Mouse (Mus musculus): ENCODE measurements around the gene Sprr2a1. TPM values are rescaled to one million over a fixed set of nuclear protein-coding genes. Genes with fewer than 3 reads are reported as not detected.
"Not testable (repeated sequence)": the region's sequence is repeated elsewhere in the genome, so short reads cannot be mapped to it uniquely, and the experiment has no call there.

The Sprr2a1 gene
- polyA plus RNA-seq, 1 experiment from 2014 or later: not detected

- not testable (repeated sequence) for DNase-seq (ENCODE audit: low spot score); H3K4me1 ChIP-seq; H3K27me3 ChIP-seq (ENCODE audit: low read depth, poor library complexity, severe bottlenecking); H3K4me3 ChIP-seq; H3K36me3 ChIP-seq; H3K9me3 ChIP-seq (replicated peaks); H3K27ac ChIP-seq (replicated peaks)
These were observed 29.2 kb downstream of the Sprr2a1 start for GRCm38 (mm10) chr3:92244833-92245232.

- not testable (repeated sequence) for DNase-seq (ENCODE audit: low spot score); H3K36me3 ChIP-seq; H3K9me3 ChIP-seq (replicated peaks); H3K27me3 ChIP-seq (ENCODE audit: low read depth, poor library complexity, severe bottlenecking); H3K4me3 ChIP-seq; H3K27ac ChIP-seq (replicated peaks); H3K4me1 ChIP-seq
- no CpG with 5 or more reads among the region's 10 CpGs for WGBS
These were observed 30.6 kb downstream of the Sprr2a1 start for GRCm38 (mm10) chr3:92246245-92246644.

- not testable (repeated sequence) for H3K4me3 ChIP-seq; DNase-seq (ENCODE audit: low spot score); H3K4me1 ChIP-seq; H3K9me3 ChIP-seq (replicated peaks); H3K27ac ChIP-seq (replicated peaks); H3K27me3 ChIP-seq (ENCODE audit: low read depth, poor library complexity, severe bottlenecking); H3K36me3 ChIP-seq
These were observed 32.9 kb downstream of the Sprr2a1 start for GRCm38 (mm10) chr3:92248494-92248893.

- H3K4me1 ChIP-seq; H3K27me3 ChIP-seq (ENCODE audit: low read depth, poor library complexity, severe bottlenecking); H3K9me3 ChIP-seq (replicated peaks); H3K36me3 ChIP-seq; H3K27ac ChIP-seq (replicated peaks); H3K4me3 ChIP-seq; DNase-seq (ENCODE audit: low spot score): not testable (repeated sequence)
- 94% methylated on average over 2 of the region's 2 CpGs for WGBS
These were observed 34.9 kb downstream of the Sprr2a1 start for GRCm38 (mm10) chr3:92250450-92250849.

GRCm38 (mm10) chr3:92253860-92254259 is 38.3 kb downstream of the Sprr2a1 start:
- WGBS: no CpG with 5 or more reads among the region's 8 CpGs
- not testable (repeated sequence) for H3K4me3 ChIP-seq; H3K27ac ChIP-seq (replicated peaks); H3K9me3 ChIP-seq (replicated peaks); H3K4me1 ChIP-seq; H3K36me3 ChIP-seq; DNase-seq (ENCODE audit: low spot score); H3K27me3 ChIP-seq (ENCODE audit: low read depth, poor library complexity, severe bottlenecking)

GRCm38 (mm10) chr3:92258526-92258925 is 42.9 kb downstream of the Sprr2a1 start:
- not testable (repeated sequence) for H3K27ac ChIP-seq (replicated peaks); H3K4me3 ChIP-seq; DNase-seq (ENCODE audit: low spot score)

GRCm38 (mm10) chr3:92263462-92263861 is 47.9 kb downstream of the Sprr2a1 start:
- H3K4me1 ChIP-seq; H3K27me3 ChIP-seq (ENCODE audit: low read depth, poor library complexity, severe bottlenecking); H3K9me3 ChIP-seq (replicated peaks); DNase-seq (ENCODE audit: low spot score); H3K4me3 ChIP-seq; H3K36me3 ChIP-seq; H3K27ac ChIP-seq (replicated peaks): not testable (repeated sequence)
- WGBS: no CpG with 5 or more reads among the region's 2 CpGs

More at GRCm38 (mm10) chr3:92258526-92258925, 42.9 kb downstream of the Sprr2a1 start:
- H3K27me3 ChIP-seq (ENCODE audit: low read depth, poor library complexity, severe bottlenecking); H3K4me1 ChIP-seq; H3K36me3 ChIP-seq; H3K9me3 ChIP-seq (replicated peaks): not testable (repeated sequence)

Other genes starting within 250 kb of the Sprr2a1 start
- not detected in 2 replicates for gene Pglyrp3, start 201.2 kb upstream of the Sprr2a1 start, polyA plus RNA-seq (2016; fragmentation: Nextera tagmentation; extraction: Ambion mirVana)
- gene Lor, start 132.7 kb upstream of the Sprr2a1 start, polyA plus RNA-seq (2016; fragmentation: Nextera tagmentation; extraction: Ambion mirVana): 0.46 and 0.77 TPM in 2 replicates
- not detected in 2 replicates for gene Prr9, start 91.9 kb upstream of the Sprr2a1 start, polyA plus RNA-seq (2016; fragmentation: Nextera tagmentation; extraction: Ambion mirVana)
- not detected in 2 replicates for gene Lelp1, start 73.1 kb upstream of the Sprr2a1 start, polyA plus RNA-seq (2016; fragmentation: Nextera tagmentation; extraction: Ambion mirVana)
- not detected in 2 replicates for gene Sprr2a2, start 121 bp downstream of the Sprr2a1 start, polyA plus RNA-seq (2016; fragmentation: Nextera tagmentation; extraction: Ambion mirVana)
- gene Sprr2a3, start 69.6 kb downstream of the Sprr2a1 start, polyA plus RNA-seq (2016; fragmentation: Nextera tagmentation; extraction: Ambion mirVana): not detected in 2 replicates
- gene Sprr2b, start 100.8 kb downstream of the Sprr2a1 start, polyA plus RNA-seq (2016; fragmentation: Nextera tagmentation; extraction: Ambion mirVana): not detected in 2 replicates
- gene Sprr2d, start 123.3 kb downstream of the Sprr2a1 start, polyA plus RNA-seq (2016; fragmentation: Nextera tagmentation; extraction: Ambion mirVana): not detected in 2 replicates
- gene Sprr2e, start 136.3 kb downstream of the Sprr2a1 start, polyA plus RNA-seq (2016; fragmentation: Nextera tagmentation; extraction: Ambion mirVana): not detected in 2 replicates
- gene Sprr2f, start 149.4 kb downstream of the Sprr2a1 start, polyA plus RNA-seq (2016; fragmentation: Nextera tagmentation; extraction: Ambion mirVana): not detected in 2 replicates
- gene Sprr2h, start 169.9 kb downstream of the Sprr2a1 start, polyA plus RNA-seq (2016; fragmentation: Nextera tagmentation; extraction: Ambion mirVana): not detected in 2 replicates
- not detected in 2 replicates for gene Sprr2i, start 192.2 kb downstream of the Sprr2a1 start, polyA plus RNA-seq (2016; fragmentation: Nextera tagmentation; extraction: Ambion mirVana)
- gene Sprr2j-ps, start 202.3 kb downstream of the Sprr2a1 start, polyA plus RNA-seq (2016; fragmentation: Nextera tagmentation; extraction: Ambion mirVana): not detected in 2 replicates
- 9.1 and 11.4 TPM in 2 replicates for gene Gm9774, start 213.6 kb downstream of the Sprr2a1 start, polyA plus RNA-seq (2016; fragmentation: Nextera tagmentation; extraction: Ambion mirVana)
- not detected in 2 replicates for gene Sprr2k, start 216.8 kb downstream of the Sprr2a1 start, polyA plus RNA-seq (2016; fragmentation: Nextera tagmentation; extraction: Ambion mirVana)
- gene Sprr1b, start 223.0 kb downstream of the Sprr2a1 start, polyA plus RNA-seq (2016; fragmentation: Nextera tagmentation; extraction: Ambion mirVana): not detected in 2 replicates
- gene Sprr3, start 242.9 kb downstream of the Sprr2a1 start, polyA plus RNA-seq (2016; fragmentation: Nextera tagmentation; extraction: Ambion mirVana): not detected in 2 replicates